Mouse (Mus musculus) T-helper 1 cell (primary cell): Measurements from ENCODE around the gene Slc16a10.

ENCODE experiments used
- in situ Hi-C: fragments of 300-600 bp; cut with MboI, MseI; formaldehyde crosslinking; loops from one replicate; pipeline ENCODE4 v1.15.1; 2025; ENCODE audit warnings: high pct_unique_total_duplicates

The Slc16a10 gene

GRCm38 (mm10) chr10:40109520-40109919, 32.5 kb downstream of the Slc16a10 start:
- in situ Hi-C loops, result no loop called here

- in situ Hi-C loops, result no loop called here
Measured at GRCm38 (mm10) chr10:40108992-40109391, 33.1 kb downstream of the Slc16a10 start.

- in situ Hi-C loops, result no loop called here
Measured at GRCm38 (mm10) chr10:40107995-40108394, 34.1 kb downstream of the Slc16a10 start.

GRCm38 (mm10) chr10:40105174-40105573, 36.9 kb downstream of the Slc16a10 start:
- in situ Hi-C loops, result no loop called here

- in situ Hi-C loops, result no loop called here
Measured at GRCm38 (mm10) chr10:40103790-40104189, 38.3 kb downstream of the Slc16a10 start.

GRCm38 (mm10) chr10:40102986-40103385, 39.1 kb downstream of the Slc16a10 start:
- in situ Hi-C loops, result no loop called here

- in situ Hi-C loops, result no loop called here
Measured at GRCm38 (mm10) chr10:40102166-40102565, 39.9 kb downstream of the Slc16a10 start.

GRCm38 (mm10) chr10:40098441-40098840, 43.6 kb downstream of the Slc16a10 start:
- in situ Hi-C loops, result no loop called here

- in situ Hi-C loops, result no loop called here
Measured at GRCm38 (mm10) chr10:40097519-40097918, 44.5 kb downstream of the Slc16a10 start.

- in situ Hi-C loops, result no loop called here
Measured at GRCm38 (mm10) chr10:40094752-40095151, 47.3 kb downstream of the Slc16a10 start.

GRCm38 (mm10) chr10:40093526-40093925, 48.5 kb downstream of the Slc16a10 start:
- in situ Hi-C loops, result no loop called here

GRCm38 (mm10) chr10:40091455-40091854, 50.6 kb downstream of the Slc16a10 start:
- in situ Hi-C loops, result no loop called here

- in situ Hi-C loops, result no loop called here
Measured at GRCm38 (mm10) chr10:40090504-40091428, 51.3 kb downstream of the Slc16a10 start.

GRCm38 (mm10) chr10:40084332-40085093, 57.5 kb downstream of the Slc16a10 start:
- in situ Hi-C loops, result no loop called here

GRCm38 (mm10) chr10:40083556-40083955, 58.5 kb downstream of the Slc16a10 start:
- in situ Hi-C loops, result no loop called here

GRCm38 (mm10) chr10:40082668-40083067, 59.4 kb downstream of the Slc16a10 start:
- in situ Hi-C loops, result no loop called here

GRCm38 (mm10) chr10:40080533-40080932, 61.5 kb downstream of the Slc16a10 start:
- in situ Hi-C loops, result no loop called here

- in situ Hi-C loops, result no loop called here
Measured at GRCm38 (mm10) chr10:40079256-40079655, 62.8 kb downstream of the Slc16a10 start.

- in situ Hi-C loops, result no loop called here
Measured at GRCm38 (mm10) chr10:40077960-40078353, 64.1 kb downstream of the Slc16a10 start.

GRCm38 (mm10) chr10:40077346-40077959, 64.6 kb downstream of the Slc16a10 start:
- in situ Hi-C loops, result no loop called here

GRCm38 (mm10) chr10:40073608-40074007, 68.5 kb downstream of the Slc16a10 start:
- in situ Hi-C loops, result no loop called here

- in situ Hi-C loops, result no loop called here
Measured at GRCm38 (mm10) chr10:40070684-40071083, 71.4 kb downstream of the Slc16a10 start.
